Mouse (Mus musculus) heart, postnatal 25 days (tissue): ENCODE measurements around the gene Casz1. TPM values are rescaled to one million over a fixed set of nuclear protein-coding genes. Genes with fewer than 3 reads are reported as not detected.

Source experiments
- DNase-seq: peaks from one replicate; pipeline ENCODE4 v3.0.0; 2022; ENCODE audit warnings: low spot score
- intact Hi-C: fragments of 180-260 bp; cut with DNase I; formaldehyde crosslinking; loops from one replicate; pipeline ENCODE4 v1.15.1; 2025
- total RNA-seq, 2 experiments: library from RNA; stranded (reverse); gene quantifications; 2 replicates each; pipeline ENCODE4 v1.2.3; 2021

The Casz1 gene
- total RNA-seq, 2 experiments from 2014 or later, result 42.1 to 44.7 TPM

- intact Hi-C loops, result loop anchor here (5.0 kb wide), 1 partner anchor 57 kb away; no protein-coding TSS in a partner anchor
- DNase-seq, result no peak
Observed at GRCm38 (mm10) chr4:148869566-148869965, 65.3 kb downstream of the Casz1 start.

- intact Hi-C loops, result no loop called here
- no peak for DNase-seq
Observed at GRCm38 (mm10) chr4:148870496-148870895, 66.3 kb downstream of the Casz1 start.

DNA sequence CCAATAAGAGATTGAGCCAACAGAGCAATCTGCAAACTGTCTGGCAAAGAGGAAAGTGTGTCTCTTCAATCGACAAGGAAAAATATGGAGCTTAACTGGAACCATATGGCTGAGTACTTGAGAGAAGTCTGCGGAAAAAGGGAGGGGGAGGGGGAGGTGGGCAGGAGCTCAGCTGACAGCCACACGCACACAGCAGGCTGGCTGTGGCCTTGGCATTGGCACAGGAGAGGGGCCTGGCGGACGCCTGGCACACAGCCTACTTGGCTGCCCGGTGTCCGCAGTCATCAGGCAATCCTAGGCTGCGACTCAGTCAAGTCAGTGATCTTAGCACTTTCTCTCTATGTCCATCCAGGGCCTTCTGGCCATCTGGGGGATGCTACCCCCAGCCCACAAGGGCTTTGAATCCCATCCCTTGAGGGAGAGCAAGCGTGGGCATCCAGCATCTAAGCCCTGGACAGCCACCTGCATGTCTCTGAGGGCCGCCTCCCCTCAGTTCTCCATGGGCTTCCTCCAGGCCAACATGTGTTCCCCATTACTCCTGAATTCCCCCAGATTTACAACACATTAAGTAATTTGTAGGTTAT is 67.6 kb downstream of the Casz1 start:
- DNase-seq, result no peak
- intact Hi-C loops, result no loop called here

- no peak for DNase-seq
- intact Hi-C loops, result no loop called here
Observed at GRCm38 (mm10) chr4:148872372-148872771, 68.1 kb downstream of the Casz1 start.

DNA sequence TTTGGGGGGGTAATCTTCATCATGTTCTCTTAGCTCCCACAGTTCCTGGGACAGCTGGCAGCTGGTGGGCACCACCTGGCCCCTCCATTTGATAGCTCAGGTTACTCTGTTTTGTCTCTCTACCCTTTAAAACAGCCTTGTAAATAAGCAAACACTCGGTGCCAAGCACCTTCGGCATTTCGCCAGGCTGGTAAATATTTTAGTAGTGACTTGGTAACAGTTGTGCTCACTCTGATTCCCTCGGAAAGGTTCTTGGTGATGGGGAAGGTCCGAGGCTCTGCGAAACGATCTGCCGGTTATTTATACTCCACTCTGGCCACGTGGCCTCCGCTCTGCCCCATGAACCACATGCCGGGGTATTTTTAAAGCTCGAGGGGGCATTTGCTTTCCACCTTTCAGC is 68.6 kb downstream of the Casz1 start:
- intact Hi-C loops, result no loop called here
- no peak for DNase-seq

DNA sequence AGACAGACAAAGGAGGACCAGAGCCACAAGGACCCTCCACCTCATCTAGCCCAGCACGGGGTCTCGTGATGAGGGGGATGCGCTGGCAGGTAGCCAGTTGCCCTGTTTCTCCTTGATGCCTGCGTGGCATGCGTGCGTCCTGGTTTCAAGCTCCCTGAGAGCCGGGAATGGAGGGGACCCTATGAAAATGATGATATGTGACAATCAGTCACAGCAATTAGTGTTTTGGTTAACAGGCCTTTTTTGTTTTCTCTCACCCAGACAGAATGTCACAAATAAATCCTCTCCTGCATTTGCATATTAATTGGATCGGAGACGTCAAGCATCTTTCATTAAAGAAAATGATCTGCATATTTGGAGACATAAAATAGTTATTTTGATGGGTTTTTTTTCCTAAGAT is 71.9 kb downstream of the Casz1 start:
- intact Hi-C loops, result loop anchor here (5.0 kb wide), 1 partner anchor 39 kb away; no protein-coding TSS in a partner anchor
- no peak for DNase-seq

DNA sequence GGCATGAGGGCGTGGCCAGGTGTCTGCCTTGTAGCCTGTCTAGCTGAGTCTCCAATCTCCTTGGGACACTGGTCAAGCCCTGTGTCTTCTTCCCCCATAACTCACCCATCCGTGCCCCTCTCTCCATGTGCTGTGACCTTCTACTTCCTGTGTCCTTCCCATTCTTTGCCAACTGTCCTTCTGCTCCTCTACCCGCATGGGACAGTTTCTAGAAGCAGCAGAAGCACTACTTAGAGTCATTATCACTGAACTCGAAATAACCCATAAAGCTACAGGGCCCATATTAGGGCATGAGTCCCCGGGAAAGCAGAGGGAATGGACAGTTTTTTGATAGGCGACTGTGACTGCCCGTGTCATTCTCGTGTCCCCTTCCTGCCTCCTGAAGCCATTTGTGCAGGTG is 72.6 kb downstream of the Casz1 start:
- intact Hi-C loops, result loop anchor here (5.0 kb wide), 1 partner anchor 40 kb away; no protein-coding TSS in a partner anchor
- no peak for DNase-seq

DNA sequence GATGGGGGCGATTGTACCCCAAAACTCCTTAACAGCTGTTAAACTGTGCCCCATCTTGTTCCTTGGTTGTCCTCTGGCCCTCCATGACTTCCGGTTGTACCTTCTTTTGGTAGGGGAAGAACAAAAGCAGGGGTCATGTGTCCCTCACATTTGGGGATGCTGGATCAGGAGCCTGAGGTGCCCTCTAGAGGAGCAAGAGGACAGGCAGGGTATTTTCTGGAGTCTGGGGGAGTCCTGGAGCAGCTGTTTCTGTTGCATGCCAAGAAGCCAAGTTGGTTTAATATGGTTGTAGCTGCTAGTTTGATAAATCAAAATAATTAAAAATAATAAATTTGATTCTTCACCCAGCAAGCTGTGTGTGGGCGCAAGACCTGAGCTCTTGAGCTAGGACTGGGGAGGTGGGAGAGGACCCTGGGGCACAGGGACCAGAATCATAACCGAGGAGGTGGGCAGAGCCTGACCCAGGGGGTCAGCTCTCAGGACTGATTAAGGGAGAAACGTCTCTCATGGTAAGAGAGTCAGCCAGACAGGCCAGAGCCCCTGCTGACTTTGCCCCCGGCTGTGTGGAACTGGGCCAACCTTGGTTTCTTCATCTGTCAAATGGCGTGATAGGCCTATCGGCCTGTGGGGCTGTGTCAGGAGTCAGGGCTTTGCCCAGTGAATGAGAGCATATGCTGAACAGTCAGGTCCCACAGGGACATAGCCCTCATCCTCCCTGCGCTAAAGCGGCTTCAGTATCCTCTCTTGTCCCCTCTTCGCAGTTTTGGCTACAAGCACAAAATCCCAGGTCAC is 74.2 kb downstream of the Casz1 start:
- DNase-seq, result no peak
- intact Hi-C loops, result loop anchor here (5.0 kb wide), 1 partner anchor 41 kb away; no protein-coding TSS in a partner anchor

DNA sequence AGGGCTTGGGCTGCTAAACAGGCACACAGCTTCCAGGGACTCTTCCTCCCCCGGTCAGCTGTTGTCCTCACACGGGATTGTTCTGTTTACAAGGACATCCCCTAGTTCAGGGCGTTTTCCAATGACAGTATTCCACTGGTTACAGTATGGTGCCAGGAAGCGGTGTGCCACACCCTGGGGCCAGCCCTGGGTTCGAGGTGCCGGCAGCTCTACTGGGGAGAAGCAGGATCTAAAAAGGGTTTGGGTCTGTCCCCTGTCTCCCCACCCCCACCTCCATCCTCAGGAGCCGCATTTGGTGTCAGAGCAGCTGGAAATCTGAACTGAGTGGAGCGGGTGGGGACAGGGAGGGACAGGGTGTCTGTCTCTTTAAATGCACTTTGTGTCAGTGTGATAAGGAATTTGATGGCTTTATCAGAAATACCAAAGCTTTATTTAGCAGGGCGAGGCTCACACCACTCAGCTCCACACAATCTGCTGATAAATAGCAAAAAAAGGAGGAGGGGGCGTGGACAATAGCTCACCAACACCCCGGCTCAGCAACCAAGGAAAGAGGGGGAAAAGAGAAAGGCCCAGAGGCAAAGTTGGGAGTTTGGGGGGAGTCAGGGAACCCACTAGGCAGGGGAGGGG is 74.9 kb downstream of the Casz1 start:
- intact Hi-C loops, result loop anchor here (5.0 kb wide), 1 partner anchor 42 kb away; no protein-coding TSS in a partner anchor
- DNase-seq, result peak; percentile 52

- intact Hi-C loops, result loop anchor here (5.0 kb wide), 1 partner anchor 42 kb away; no protein-coding TSS in a partner anchor
Observed at GRCm38 (mm10) chr4:148879631-148880030, 75.4 kb downstream of the Casz1 start.

GRCm38 (mm10) chr4:148881001-148881669 is 76.9 kb downstream of the Casz1 start:
- intact Hi-C loops, result no loop called here

More at GRCm38 (mm10) chr4:148879631-148880030, 75.4 kb downstream of the Casz1 start:
- no peak for DNase-seq

GRCm38 (mm10) chr4:148881838-148882237 is 77.6 kb downstream of the Casz1 start:
- DNase-seq, result no peak
- intact Hi-C loops, result loop anchor here (2.0 kb wide), 1 partner anchor 17 kb away; no protein-coding TSS in a partner anchor

More at GRCm38 (mm10) chr4:148881001-148881669, 76.9 kb downstream of the Casz1 start:
- DNase-seq, result no peak

DNA sequence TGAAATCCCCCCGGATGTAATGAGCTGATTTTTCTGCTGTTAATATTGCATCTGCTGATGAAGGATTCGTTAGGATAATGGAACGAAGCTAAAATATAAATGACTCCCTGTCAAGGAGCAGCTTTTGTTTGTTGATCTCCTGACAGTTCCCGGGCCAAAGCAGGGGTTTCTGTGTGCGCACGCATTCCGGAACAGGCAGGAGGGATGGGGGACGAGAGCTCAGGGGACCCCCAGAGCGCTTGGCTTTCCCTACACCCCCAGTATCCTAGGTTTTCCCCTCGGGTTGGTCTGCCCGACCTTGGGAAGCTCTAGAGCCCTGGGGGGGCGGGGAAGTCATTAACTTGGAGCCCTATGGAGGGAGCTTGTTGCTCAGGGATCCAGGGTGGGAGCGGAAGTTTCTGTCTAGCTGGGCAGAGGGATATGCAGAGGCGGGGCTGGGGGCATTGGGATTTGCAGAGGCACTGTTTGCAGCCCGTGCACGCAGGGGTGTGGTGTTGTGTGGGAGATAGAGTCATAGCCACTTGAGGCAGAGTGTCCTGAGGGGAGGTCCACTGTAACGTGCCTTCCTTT is 78.2 kb downstream of the Casz1 start:
- intact Hi-C loops, result loop anchor here (2.0 kb wide), 1 partner anchor 16 kb away; no protein-coding TSS in a partner anchor
- DNase-seq, result no peak

DNA sequence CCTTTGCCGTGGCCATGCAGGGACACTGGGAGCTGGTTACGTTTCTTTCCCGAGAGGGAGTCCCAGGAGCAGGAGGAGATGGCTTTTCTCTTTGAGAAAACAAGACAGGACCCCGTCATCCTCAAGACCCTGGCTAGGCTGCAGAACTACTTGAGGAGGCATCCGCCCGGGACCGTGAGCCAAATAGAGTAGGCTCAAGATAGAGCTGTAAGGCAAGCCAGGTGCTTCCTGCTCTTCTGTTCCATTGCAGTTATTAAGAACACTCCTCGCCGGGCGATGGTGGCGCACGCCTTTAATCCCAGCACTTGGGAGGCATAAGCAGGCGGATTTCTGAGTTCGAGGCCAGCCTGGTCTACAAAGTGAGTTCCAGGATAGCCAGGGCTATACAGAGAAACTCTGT is 80.4 kb downstream of the Casz1 start:
- DNase-seq, result no peak
- intact Hi-C loops, result no loop called here

DNA sequence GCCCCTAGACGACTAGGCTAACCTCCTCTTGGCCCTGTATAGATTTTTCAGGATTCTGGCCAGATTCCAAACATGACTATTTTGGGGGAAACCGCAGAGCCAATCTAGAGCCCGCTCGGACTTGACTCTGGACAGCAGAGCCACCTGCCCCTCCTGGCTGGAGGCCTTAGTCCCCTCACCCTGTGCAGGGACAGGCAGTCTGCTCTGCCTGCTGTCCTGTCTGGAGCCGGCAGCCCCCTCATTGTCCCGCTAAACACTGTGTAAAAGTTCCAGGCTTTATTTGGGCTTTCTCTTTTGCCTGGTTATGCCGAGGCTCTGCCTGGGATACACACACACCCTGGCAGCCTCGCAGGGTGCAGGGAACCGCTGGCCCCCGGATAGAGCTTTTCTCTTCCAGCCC is 81.2 kb downstream of the Casz1 start:
- no peak for DNase-seq
- intact Hi-C loops, result no loop called here

DNA sequence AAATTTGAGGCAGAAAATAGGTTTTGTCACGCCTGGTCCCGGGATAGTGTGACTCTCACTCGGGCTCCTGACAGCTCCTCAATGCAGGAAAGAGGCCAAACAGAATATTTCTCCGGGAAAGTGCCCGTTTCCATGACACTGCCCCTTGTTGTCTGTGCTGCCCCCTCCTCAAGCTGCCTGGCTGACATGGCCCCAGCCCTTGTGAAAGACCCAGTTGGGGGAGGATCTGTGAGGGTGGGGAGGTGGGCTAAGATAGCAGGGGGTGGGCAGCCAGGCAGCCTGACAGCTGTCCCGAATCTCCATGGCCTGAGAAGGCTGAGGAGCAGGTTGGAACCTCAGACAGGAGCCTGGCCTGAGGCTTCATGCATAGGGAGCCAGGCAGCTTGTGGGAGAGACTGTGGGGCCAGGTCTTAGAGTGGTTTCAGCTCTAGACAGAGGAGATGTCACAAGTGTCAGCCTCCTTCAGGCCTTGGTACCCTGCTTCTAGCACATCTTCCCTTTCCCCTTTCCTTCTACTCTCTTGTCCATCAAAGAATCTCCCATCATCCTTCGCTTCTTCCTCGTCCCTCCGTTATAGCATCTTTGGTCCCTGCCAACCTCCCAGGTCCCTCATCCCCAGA is 81.8 kb downstream of the Casz1 start:
- intact Hi-C loops, result no loop called here
- no peak for DNase-seq

DNA sequence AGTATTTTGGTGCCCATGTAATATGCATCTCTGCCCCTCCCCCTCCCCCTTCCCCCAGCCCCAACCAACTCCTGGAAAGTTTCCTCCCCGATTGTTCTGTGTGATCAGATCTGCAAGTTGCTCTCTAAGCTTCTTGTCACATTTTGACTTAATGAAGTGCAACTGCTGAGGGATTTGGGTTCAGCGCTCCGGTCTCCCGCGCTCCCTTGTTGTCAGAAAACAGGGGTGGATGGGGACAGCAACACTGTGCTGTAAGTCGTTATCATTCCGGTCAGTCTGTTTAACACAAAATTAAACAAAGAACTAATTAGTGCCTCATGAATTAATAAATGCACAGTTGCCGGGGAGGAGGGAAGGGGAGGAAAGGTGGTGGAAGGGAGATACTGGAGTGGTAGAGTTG is 84.0 kb downstream of the Casz1 start:
- intact Hi-C loops, result no loop called here
- no peak for DNase-seq

DNA sequence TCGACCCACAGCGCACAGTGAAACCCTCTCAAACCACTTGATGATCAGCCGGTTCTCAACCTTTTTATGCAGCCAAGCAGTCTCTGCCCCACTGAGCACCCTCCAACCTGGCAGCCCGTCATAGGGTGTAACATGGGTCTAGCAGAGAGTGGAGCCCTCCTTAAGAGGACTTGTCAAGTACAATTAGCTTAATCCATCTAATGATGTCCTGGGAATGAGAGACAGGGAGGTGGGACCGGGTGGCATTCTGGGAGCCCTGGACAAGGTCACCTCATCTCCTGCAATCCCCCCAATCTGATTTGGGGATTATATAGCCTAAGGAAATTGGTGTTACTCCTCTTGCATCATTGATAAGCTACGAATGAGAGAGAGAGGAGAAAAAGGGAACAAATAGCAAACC is 84.8 kb downstream of the Casz1 start:
- intact Hi-C loops, result no loop called here
- no peak for DNase-seq

GRCm38 (mm10) chr4:148890442-148890841 is 86.2 kb downstream of the Casz1 start:
- intact Hi-C loops, result no loop called here
- DNase-seq, result no peak
